Mouse (Mus musculus): ENCODE results near the gene Chrm1. TPM values are rescaled to one million over a fixed set of nuclear protein-coding genes. Genes with fewer than 3 reads are reported as not detected.
A peak's percentile ranks its signal among the peaks of the same experiment; 100 is the strongest.

Chrm1 gene
- polyA plus RNA-seq, 1 experiment from 2014 or later = 0.41 TPM

DNA sequence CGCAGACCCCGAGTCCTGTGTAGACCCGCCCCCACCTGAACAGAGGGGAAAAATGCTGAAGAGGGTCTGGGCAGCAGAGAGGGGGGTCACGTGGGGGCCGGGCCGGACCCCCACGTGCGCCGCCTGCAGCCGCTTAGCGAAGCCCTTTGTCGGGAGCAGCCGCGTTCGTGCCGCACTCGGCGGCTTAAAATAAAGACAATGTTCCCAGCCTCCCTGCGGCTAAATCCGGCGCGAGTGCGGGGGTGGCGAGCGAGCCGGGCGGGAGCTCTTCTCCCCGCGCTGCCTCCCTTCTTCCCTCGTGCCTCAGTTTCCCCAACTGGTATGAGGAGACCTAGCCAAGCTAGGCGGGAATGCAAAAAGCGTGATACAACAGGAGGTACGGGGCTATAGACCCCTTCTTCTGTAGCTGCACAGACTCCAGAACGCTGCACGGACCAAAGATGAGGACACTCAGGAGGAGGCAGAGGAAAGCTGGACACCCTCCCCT, 1.7 kb upstream of the Chrm1 start:
- WGBS = under 1% methylated on average over 35 of the region's 35 CpGs
- Histone ChIP-seq H3K27ac (no peak overlapping the region), H3K4me3 (replicated peaks) (peak overlapping the region; percentile 45), H3K9ac (replicated peaks) (peak overlapping the region; percentile 65), H3K4me1 (replicated peaks) (peaks cover 13% of the 10 kb centered on the region), H3K36me3 (no peaks in the 10 kb centered on the region), H3K4me2 (peak overlapping the region; percentile 87), H3K9me3 (no peaks in the 10 kb centered on the region), H3K27me3 (peaks cover 41% of the 10 kb centered on the region)
- peak; percentile 60; the same call in 1 of the 2 replicates for ATAC-seq (ENCODE audit: insufficient number of reproducible peaks, insufficient read depth, low FRiP score, low TSS enrichment, low read depth)

DNA sequence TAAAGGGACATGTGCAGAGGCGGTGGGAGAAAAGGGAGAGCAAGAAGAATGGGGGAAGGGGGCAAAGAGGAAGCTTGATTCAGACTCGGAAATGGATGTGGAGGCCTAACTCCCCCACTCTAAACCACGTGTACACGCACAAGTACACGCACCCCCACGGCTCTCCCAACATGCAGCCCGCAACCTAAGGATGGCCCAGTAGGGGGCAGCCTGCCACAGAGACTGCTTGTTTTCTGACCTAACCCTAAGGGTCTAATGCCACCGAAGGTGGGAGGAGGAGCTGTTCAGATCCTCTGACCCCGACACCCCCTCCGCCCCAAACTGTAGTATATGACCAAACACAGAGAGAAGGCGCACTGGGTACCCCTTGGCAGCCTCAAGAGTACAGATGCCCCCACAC, 1.3 kb upstream of the Chrm1 start:
- Histone ChIP-seq H3K4me1 (replicated peaks) (peaks cover 13% of the 10 kb centered on the region), H3K27me3 (peaks cover 41% of the 10 kb centered on the region), H3K9ac (replicated peaks) (peak overlapping the region; percentile 65), H3K9me3 (no peaks in the 10 kb centered on the region), H3K4me2 (peak overlapping the region; percentile 87), H3K27ac (no peak overlapping the region), H3K4me3 (replicated peaks) (peak overlapping the region; percentile 45), H3K36me3 (no peaks in the 10 kb centered on the region)
- ATAC-seq (ENCODE audit: insufficient number of reproducible peaks, insufficient read depth, low FRiP score, low TSS enrichment, low read depth) = no peak
- 5% methylated on average over 11 of the region's 11 CpGs for WGBS

- peak overlapping the region; percentile 35 for H3K4me2 ChIP-seq
- 39% methylated on average over 9 of the region's 10 CpGs for WGBS
- no peaks in the 10 kb centered on the region for H3K9me3 ChIP-seq
- H3K27ac ChIP-seq = no peak overlapping the region
- H3K36me3 ChIP-seq = no peaks in the 10 kb centered on the region
- peaks cover 41% of the 10 kb centered on the region for H3K27me3 ChIP-seq
- H3K4me3 ChIP-seq (replicated peaks) = peak overlapping the region; percentile 19
- ATAC-seq (ENCODE audit: insufficient number of reproducible peaks, insufficient read depth, low FRiP score, low TSS enrichment, low read depth) = no peak
- H3K9ac ChIP-seq (replicated peaks) = no peak overlapping the region; the same call in 1 of the 2 replicates
- peaks cover 13% of the 10 kb centered on the region for H3K4me1 ChIP-seq (replicated peaks)
These were observed 377 bp downstream of the Chrm1 start for GRCm38 (mm10) chr19:8663911-8664421.

DNA sequence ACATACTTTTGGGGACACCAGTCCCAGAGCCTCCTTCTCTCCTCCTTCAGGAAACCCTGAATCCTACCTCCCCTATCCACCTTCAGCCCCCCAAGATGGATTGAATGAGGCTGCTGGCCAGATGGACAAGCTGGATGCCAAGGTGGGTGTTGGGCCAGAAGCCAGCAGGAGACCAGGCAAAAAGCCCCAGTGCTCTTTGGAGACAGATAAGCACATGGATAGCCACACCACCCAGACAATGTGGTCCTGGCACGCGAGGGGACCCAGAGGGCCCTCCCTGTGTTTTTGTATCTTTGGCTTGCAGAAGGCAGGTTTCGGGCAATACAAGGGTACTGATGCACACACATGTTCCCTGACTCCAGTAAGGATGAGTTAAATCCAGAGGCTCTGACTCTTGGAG, 1.3 kb downstream of the Chrm1 start:
- Histone ChIP-seq H3K4me3 (replicated peaks) (no peak overlapping the region), H3K4me2 (no peak overlapping the region; the same call in 1 of the 2 replicates)

GRCm38 (mm10) chr19:8665746-8666145, 2.2 kb downstream of the Chrm1 start:
- H3K9ac ChIP-seq (replicated peaks) = no peak overlapping the region
- H3K9me3 ChIP-seq = no peaks in the 10 kb centered on the region
- H3K27me3 ChIP-seq = peaks cover 34% of the 10 kb centered on the region
- no peak overlapping the region for H3K4me2 ChIP-seq
- H3K4me1 ChIP-seq (replicated peaks) = peaks cover 13% of the 10 kb centered on the region
- H3K36me3 ChIP-seq = no peaks in the 10 kb centered on the region
- ATAC-seq (ENCODE audit: insufficient number of reproducible peaks, insufficient read depth, low FRiP score, low TSS enrichment, low read depth) = no peak
- 74% methylated on average over 5 of the region's 5 CpGs for WGBS
- H3K4me3 ChIP-seq (replicated peaks) = no peak overlapping the region
- H3K27ac ChIP-seq = no peak overlapping the region

More for the DNA sequence above, 1.3 kb downstream of the Chrm1 start:
- peaks cover 13% of the 10 kb centered on the region for H3K4me1 ChIP-seq (replicated peaks)
- no peaks in the 10 kb centered on the region for H3K36me3 ChIP-seq
- no peaks in the 10 kb centered on the region for H3K9me3 ChIP-seq
- no peak overlapping the region for H3K27ac ChIP-seq
- peaks cover 41% of the 10 kb centered on the region for H3K27me3 ChIP-seq
- no peak for ATAC-seq (ENCODE audit: insufficient number of reproducible peaks, insufficient read depth, low FRiP score, low TSS enrichment, low read depth)
- no peak overlapping the region for H3K9ac ChIP-seq (replicated peaks)
- 85% methylated on average over 3 of the region's 3 CpGs for WGBS

- no peak overlapping the region for H3K27ac ChIP-seq
- ATAC-seq (ENCODE audit: insufficient number of reproducible peaks, insufficient read depth, low FRiP score, low TSS enrichment, low read depth) = no peak
- no peaks in the 10 kb centered on the region for H3K36me3 ChIP-seq
- H3K9me3 ChIP-seq = no peaks in the 10 kb centered on the region
- H3K4me1 ChIP-seq (replicated peaks) = no peaks in the 10 kb centered on the region
- no peaks in the 10 kb centered on the region for H3K27me3 ChIP-seq
- no peak overlapping the region for H3K4me3 ChIP-seq (replicated peaks)
- H3K9ac ChIP-seq (replicated peaks) = no peak overlapping the region
- no peak overlapping the region for H3K4me2 ChIP-seq
- 90% methylated on average over 3 of the region's 3 CpGs for WGBS
These were observed 9.3 kb downstream of the Chrm1 start for GRCm38 (mm10) chr19:8672859-8673258.

DNA sequence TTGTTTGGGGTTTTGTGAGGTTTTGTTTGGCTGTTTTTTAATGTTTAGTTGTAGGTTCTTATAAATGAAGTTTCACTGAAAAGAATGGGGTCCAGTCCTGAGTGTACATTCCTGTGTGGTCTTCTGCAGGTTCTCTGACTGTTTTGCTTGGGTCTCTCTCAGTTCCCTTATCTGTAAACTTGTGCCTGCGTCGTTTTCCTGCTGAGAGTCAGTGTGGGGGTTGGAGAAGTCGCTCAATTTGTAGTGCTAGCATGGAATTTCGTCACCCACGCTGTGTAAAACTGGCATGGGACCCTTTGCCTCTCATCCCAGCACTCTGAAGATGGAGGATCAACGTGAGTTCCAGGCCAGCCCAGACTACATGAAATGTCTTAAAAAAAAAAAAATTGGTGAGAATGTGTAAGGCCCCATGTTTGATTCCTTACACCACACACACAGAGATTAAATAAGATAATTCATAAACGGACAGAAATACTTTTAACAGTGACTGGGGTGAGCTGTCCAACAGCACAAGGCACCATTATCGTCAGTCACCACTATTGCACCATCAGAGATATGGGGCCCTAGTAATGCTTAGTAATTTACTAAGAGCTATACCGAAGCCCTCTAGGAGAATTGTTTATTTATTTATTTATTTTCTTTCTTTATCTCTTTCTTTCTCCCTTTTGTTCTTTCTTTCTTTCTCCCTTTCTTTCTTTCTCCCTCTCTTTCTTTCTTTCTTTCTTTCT, 9.9 kb downstream of the Chrm1 start:
- Histone ChIP-seq H3K4me2 (no peak overlapping the region), H3K27ac (no peak overlapping the region), H3K4me3 (replicated peaks) (no peak overlapping the region), H3K9ac (replicated peaks) (no peak overlapping the region), H3K4me1 (replicated peaks) (no peaks in the 10 kb centered on the region), H3K36me3 (no peaks in the 10 kb centered on the region), H3K9me3 (no peaks in the 10 kb centered on the region), H3K27me3 (0 out of 2 replicates have a peak, but pooled peaks cover 5% of the 10 kb centered on the region)
- WGBS = 73% methylated on average over 9 of the region's 9 CpGs
- no peak for ATAC-seq (ENCODE audit: insufficient number of reproducible peaks, insufficient read depth, low FRiP score, low TSS enrichment, low read depth)

DNA sequence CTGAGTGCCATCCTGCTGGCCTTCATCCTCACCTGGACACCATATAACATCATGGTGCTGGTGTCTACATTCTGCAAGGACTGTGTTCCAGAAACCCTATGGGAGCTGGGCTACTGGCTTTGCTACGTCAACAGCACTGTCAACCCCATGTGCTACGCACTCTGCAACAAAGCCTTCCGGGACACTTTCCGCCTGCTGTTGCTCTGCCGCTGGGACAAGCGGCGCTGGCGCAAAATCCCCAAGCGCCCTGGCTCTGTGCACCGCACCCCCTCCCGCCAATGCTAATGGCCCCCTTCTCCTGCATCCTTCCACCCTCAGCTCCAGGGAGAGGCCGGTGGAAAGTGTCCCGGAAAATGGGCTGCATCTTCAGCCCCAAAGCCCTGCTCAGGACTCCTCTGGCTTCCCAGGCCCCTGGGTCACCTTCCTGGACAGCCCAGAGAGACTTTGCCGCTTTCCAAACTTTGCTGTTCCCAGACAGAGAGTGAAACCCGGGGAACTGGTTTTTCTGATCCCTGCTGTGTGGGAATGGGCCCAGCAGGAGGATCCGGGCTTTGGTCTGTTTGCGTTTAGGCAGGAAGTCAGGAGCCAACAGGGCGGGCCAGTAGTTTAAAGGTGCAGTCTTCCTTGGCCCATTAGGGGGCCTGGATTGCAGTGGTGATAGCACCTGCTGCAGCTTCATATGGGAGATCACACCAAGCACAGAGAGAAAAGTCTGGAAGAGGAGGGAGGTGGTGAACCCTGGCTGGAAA, 15.6 kb downstream of the Chrm1 start:
- Histone ChIP-seq H3K4me3 (replicated peaks) (no peak overlapping the region), H3K27ac (no peak overlapping the region), H3K9ac (replicated peaks) (no peak overlapping the region; the same call in 1 of the 2 replicates), H3K4me1 (replicated peaks) (no peaks in the 10 kb centered on the region), H3K27me3 (0 out of 2 replicates have a peak, but pooled peaks cover 5% of the 10 kb centered on the region), H3K4me2 (peak overlapping the region; percentile 1; the same call in 1 of the 2 replicates), H3K9me3 (peaks cover 3% of the 10 kb centered on the region; the same call in 1 of the 2 replicates), H3K36me3 (no peaks in the 10 kb centered on the region)
- 21% methylated on average over 18 of the region's 18 CpGs for WGBS
- ATAC-seq (ENCODE audit: insufficient number of reproducible peaks, insufficient read depth, low FRiP score, low TSS enrichment, low read depth) = no peak

DNA sequence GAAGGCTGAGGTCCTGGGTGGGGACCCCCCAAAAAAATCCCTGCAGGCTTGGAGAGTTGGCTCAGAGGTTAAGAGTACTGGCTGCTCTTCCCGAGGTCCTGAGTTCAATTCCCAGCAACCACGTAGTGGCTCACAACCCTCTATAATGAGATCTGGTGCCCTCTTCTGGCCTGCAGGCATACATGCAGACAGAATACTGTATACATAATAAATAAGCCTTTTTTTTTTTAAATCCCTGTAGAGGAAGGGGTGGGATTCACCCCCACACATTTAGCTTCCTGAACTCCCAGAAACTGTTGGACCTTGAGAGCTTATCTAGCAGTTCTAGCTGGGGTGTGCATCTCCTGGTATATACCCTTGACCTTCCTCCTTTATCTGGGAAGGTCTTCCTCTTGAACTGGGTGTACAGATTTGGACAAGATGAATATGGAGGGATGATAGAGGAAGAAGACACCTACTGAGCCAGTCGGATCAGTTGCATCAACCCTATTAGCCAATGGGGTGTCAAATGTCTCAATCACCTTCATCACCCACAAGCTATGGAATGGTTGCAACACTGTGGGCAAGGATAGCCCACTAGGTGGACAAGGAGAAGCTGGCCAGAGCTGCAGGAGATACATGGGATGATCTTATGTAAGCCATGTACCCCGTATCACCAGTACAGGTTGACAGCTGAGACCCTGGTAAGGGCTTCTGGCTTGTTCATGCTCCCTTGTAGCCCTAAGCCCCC, 18.2 kb downstream of the Chrm1 start:
- no peak overlapping the region for H3K4me2 ChIP-seq

DNA sequence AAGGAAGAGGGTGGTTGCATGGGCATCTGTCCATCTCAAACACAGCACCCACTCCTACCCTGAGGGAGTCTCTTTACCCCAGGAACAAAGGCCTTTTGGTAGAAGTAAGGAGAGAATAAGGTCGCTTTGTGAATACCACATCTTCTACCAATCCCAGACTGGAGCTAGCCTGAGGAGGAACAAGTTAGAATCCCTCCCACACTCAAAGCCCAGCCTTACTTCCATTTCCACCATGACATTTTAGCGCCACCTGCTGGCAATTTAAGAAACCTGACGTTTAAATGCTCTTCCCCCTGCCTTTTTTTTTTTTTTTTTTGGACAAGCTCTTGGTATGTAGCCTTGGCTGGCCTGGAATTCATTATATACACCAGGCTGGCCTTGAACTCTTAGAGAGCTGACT, 19.4 kb downstream of the Chrm1 start:
- Histone ChIP-seq H3K4me1 (replicated peaks) (no peaks in the 10 kb centered on the region), H3K9ac (replicated peaks) (no peak overlapping the region), H3K4me2 (no peak overlapping the region), H3K27ac (no peak overlapping the region), H3K36me3 (no peaks in the 10 kb centered on the region), H3K27me3 (0 out of 2 replicates have a peak, but pooled peaks cover 4% of the 10 kb centered on the region), H3K9me3 (peaks cover 3% of the 10 kb centered on the region; the same call in 1 of the 2 replicates), H3K4me3 (replicated peaks) (no peak overlapping the region)
- ATAC-seq (ENCODE audit: insufficient number of reproducible peaks, insufficient read depth, low FRiP score, low TSS enrichment, low read depth) = peak; percentile 72
- 1% methylated on average over 3 of the region's 3 CpGs for WGBS

More for the DNA sequence above, 18.2 kb downstream of the Chrm1 start:
- Histone ChIP-seq H3K9me3 (peaks cover 3% of the 10 kb centered on the region; the same call in 1 of the 2 replicates), H3K4me1 (replicated peaks) (no peaks in the 10 kb centered on the region), H3K27me3 (0 out of 2 replicates have a peak, but pooled peaks cover 5% of the 10 kb centered on the region), H3K36me3 (no peaks in the 10 kb centered on the region), H3K27ac (no peak overlapping the region), H3K4me3 (replicated peaks) (no peak overlapping the region), H3K9ac (replicated peaks) (no peak overlapping the region)
- WGBS = 87% methylated on average over 4 of the region's 4 CpGs
- no peak for ATAC-seq (ENCODE audit: insufficient number of reproducible peaks, insufficient read depth, low FRiP score, low TSS enrichment, low read depth)
